In the genomic region with DNA sequence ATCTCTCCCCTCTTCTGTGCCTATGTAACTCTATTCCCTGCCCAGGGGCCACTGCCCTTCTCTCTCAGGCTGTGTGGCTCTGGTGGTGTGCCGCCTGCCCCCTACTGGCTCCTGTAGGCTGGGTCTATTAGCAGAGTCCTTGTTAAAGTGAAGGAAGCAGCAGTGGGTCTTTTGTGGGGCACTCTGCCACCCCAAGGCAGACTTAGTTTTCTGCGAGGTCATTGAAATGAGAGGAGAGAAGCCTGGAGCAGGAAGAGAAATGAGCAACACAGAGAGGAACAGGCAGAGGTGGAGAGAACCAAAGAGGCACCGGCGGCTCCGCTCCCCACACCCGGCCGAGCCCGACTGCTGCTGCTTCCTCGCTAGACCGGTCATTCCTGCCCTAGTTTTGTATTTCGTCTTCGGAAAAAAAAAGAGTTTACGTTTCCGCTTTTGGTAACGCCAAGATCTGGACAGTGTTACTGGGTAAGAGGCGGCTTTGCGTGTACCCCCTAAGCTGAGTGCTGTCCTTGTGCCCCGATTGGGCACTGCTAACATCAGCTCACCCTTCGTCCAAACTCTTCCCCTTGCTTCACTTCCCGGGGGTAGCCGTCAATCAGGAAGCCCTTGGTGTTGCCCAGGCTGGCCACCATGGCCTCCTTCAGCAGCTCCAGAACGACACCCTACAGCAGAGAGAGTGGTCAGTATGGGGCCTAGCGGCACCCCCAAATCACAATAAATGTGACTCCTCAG, we compare ENCODE assay signal across 1 mouse cellular context.
A peak's percentile ranks its signal among the peaks of the same experiment; 100 is the strongest.
TF ChIP-seq lines count a peak whose summit lies in the region.

No protein-coding gene starts in this region.

TF ChIP-seq in CH12.LX, 34 proteins besides CTCF, POLR2A, EP300 and RAD21 (continued from another document):
- peak; percentile 75; the same call in 1 of the 2 replicates for TF ChIP-seq MAZ (IDR thresholded peaks at IDR 0.05; ENCODE audit: low read depth, low read length)
- no peak for TF ChIP-seq USF1 (IDR thresholded peaks at IDR 0.05; ENCODE audit: low read depth, low read length)
- TF ChIP-seq HCFC1 (IDR thresholded peaks at IDR 0.05; ENCODE audit: low read depth, low read length) = peak; percentile 42; the same call in 1 of the 2 replicates
- no peak for TF ChIP-seq JUND (conservative IDR thresholded peaks at IDR 0.05; ENCODE audit: low read depth, low read length)
- TF ChIP-seq NRF1 (IDR thresholded peaks at IDR 0.05; ENCODE audit: low read depth, low read length) = 0 out of 2 replicates have a peak, but pooled peaks have one; percentile 31
- TF ChIP-seq ZKSCAN1 (IDR thresholded peaks at IDR 0.05; ENCODE audit: borderline replicate concordance, low read depth, low read length) = no peak
- TF ChIP-seq MEF2A (IDR thresholded peaks at IDR 0.05; ENCODE audit: borderline replicate concordance, low read depth, low read length) = peak; percentile 70; the same call in 1 of the 2 replicates
